Comparison of ENCODE assay signal across 10 mouse cellular contexts in genomic region chr2:31808410-31809357, GRCm38 (mm10). TPM values are rescaled to one million over a fixed set of nuclear protein-coding genes. Genes with fewer than 3 reads are reported as not detected.
DNase-seq lines count a peak whose midpoint lies in the region; ATAC-seq and TF ChIP-seq lines count a peak whose summit lies in the region.
"Had no signal": no experiment of that assay in that cellular context is flagged by ENCODE, and none has a peak within 500 bp of the region (broad histone marks: within the 10 kb centered on the region; RNA-seq: fewer than 3 reads in every experiment).

No protein-coding gene starts in this region.

- no peak overlapping the region for H3K27ac ChIP-seq in liver, embryonic 11.5 days (ENCODE audit: low read depth, low read length)
- H3K27ac ChIP-seq in forebrain, embryonic 16.5 days (ENCODE audit: low read length), result no peak overlapping the region
- peak overlapping the region; percentile 34; the same call in 1 of the 2 replicates for H3K27ac ChIP-seq in kidney, embryonic 16.5 days (ENCODE audit: low read length)
- H3K27ac ChIP-seq in midbrain, postnatal 0 days (ENCODE audit: low read depth, low read length), result no peak overlapping the region

- peaks cover 12% of the 10 kb centered on the region for H3K4me1 ChIP-seq in liver, embryonic 11.5 days (replicated peaks; ENCODE audit: control insufficient read depth, insufficient read depth, low read length)
- H3K4me1 ChIP-seq in forebrain, embryonic 16.5 days (replicated peaks; ENCODE audit: control insufficient read depth, insufficient read depth, low read length), result peaks cover 38% of the 10 kb centered on the region
- peaks cover 44% of the 10 kb centered on the region for H3K4me1 ChIP-seq in kidney, embryonic 16.5 days (ENCODE audit: insufficient read depth, low read length)
- peaks cover 35% of the 10 kb centered on the region for H3K4me1 ChIP-seq in midbrain, postnatal 0 days (ENCODE audit: insufficient read depth, low read length)

- H3K4me3 ChIP-seq in liver, embryonic 11.5 days (ENCODE audit: low read depth, low read length), result no peak overlapping the region
- no peak overlapping the region for H3K4me3 ChIP-seq in forebrain, embryonic 16.5 days (replicated peaks; ENCODE audit: low read length)
- H3K4me3 ChIP-seq in kidney, embryonic 16.5 days (ENCODE audit: low read length), result no peak overlapping the region
- H3K4me3 ChIP-seq in midbrain, postnatal 0 days (ENCODE audit: low read depth, low read length), result no peak overlapping the region

- 48% methylated on average over 28 of the region's 28 CpGs for WGBS in liver, embryonic 11.5 days
- 40% methylated on average over 28 of the region's 28 CpGs for WGBS in forebrain, embryonic 16.5 days
- WGBS in kidney, embryonic 16.5 days, result 31% methylated on average over 28 of the region's 28 CpGs
- 32% methylated on average over 28 of the region's 28 CpGs for WGBS in midbrain, postnatal 0 days

- peak; percentile 52 for TF ChIP-seq CTCF in midbrain, postnatal 0 days (IDR thresholded peaks at IDR 0.05)

- no peak overlapping the region for H3K9ac ChIP-seq in liver, embryonic 11.5 days (ENCODE audit: low read depth, low read length)
- no peak overlapping the region for H3K9ac ChIP-seq in forebrain, embryonic 16.5 days (replicated peaks; ENCODE audit: low read depth, low read length)
- H3K9ac ChIP-seq in kidney, embryonic 16.5 days (replicated peaks; ENCODE audit: low read length), result peak overlapping the region; percentile 43; the same call in 1 of the 2 replicates
- H3K9ac ChIP-seq in midbrain, postnatal 0 days (replicated peaks; ENCODE audit: low read length, poor library complexity, severe bottlenecking), result 0 out of 2 replicates have a peak overlapping the region, but pooled peaks have one; percentile 8

- peaks cover 3% of the 10 kb centered on the region; the same call in 1 of the 2 replicates for H3K27me3 ChIP-seq in liver, embryonic 11.5 days (replicated peaks; ENCODE audit: control insufficient read depth, insufficient read depth, low read length)
- no peaks in the 10 kb centered on the region for H3K27me3 ChIP-seq in forebrain, embryonic 16.5 days (replicated peaks; ENCODE audit: control insufficient read depth, insufficient read depth, low read length)
- H3K27me3 ChIP-seq in kidney, embryonic 16.5 days (ENCODE audit: insufficient read depth, low read length), result no peaks in the 10 kb centered on the region
- H3K27me3 ChIP-seq in midbrain, postnatal 0 days (ENCODE audit: insufficient read depth, low read length), result no peaks in the 10 kb centered on the region

- H3K4me2 ChIP-seq in liver, embryonic 11.5 days, result no peak overlapping the region
- H3K4me2 ChIP-seq in forebrain, embryonic 16.5 days (ENCODE audit: low read length), result no peak overlapping the region
- no peak overlapping the region for H3K4me2 ChIP-seq in kidney, embryonic 16.5 days (replicated peaks; ENCODE audit: low read depth, low read length)
- no peak overlapping the region for H3K4me2 ChIP-seq in midbrain, postnatal 0 days (ENCODE audit: low read depth, low read length, poor library complexity, severe bottlenecking)

- ATAC-seq in liver, embryonic 11.5 days (replicated peaks; ENCODE audit: low FRiP score), result no peak
- ATAC-seq in forebrain, embryonic 16.5 days, result peak; percentile 16; the same call in 1 of the 2 replicates
- ATAC-seq in kidney, embryonic 16.5 days (ENCODE audit: low FRiP score, low TSS enrichment), result peak; percentile 10; the same call in 1 of the 2 replicates
- ATAC-seq in midbrain, postnatal 0 days (ENCODE audit: low FRiP score), result no peak

- peaks cover 7% of the 10 kb centered on the region for H3K36me3 ChIP-seq in liver, embryonic 11.5 days (ENCODE audit: control insufficient read depth, insufficient read depth, low read length)
- no peaks in the 10 kb centered on the region for H3K36me3 ChIP-seq in forebrain, embryonic 16.5 days (ENCODE audit: control insufficient read depth, insufficient read depth)
- H3K36me3 ChIP-seq in kidney, embryonic 16.5 days (ENCODE audit: insufficient read depth, low read length), result peaks cover 2% of the 10 kb centered on the region; the same call in 1 of the 2 replicates
- H3K36me3 ChIP-seq in midbrain, postnatal 0 days (ENCODE audit: insufficient read depth, low read length), result 0 out of 2 replicates have a peak, but pooled peaks cover 7% of the 10 kb centered on the region

- peak; percentile 14 for DNase-seq in liver
- DNase-seq in liver, embryonic 11.5 days (ENCODE audit: low spot score), result no peak
- peak; percentile 47 for DNase-seq in midbrain, postnatal 0 days (ENCODE audit: low spot score)
- DNase-seq in ovary, postnatal 10 days (ENCODE audit: low spot score), result no peak
- DNase-seq in layer of hippocampus, postnatal 36 days, result no peak
- DNase-seq in urinary bladder, postnatal 14 days (ENCODE audit: low spot score), result no peak
- DNase-seq: thymus, postnatal 14 days had no signal

- no peaks in the 10 kb centered on the region for H3K9me3 ChIP-seq in liver, embryonic 11.5 days (ENCODE audit: control insufficient read depth, low read length)
- no peaks in the 10 kb centered on the region for H3K9me3 ChIP-seq in forebrain, embryonic 16.5 days (ENCODE audit: control insufficient read depth, low read length)
- H3K9me3 ChIP-seq in kidney, embryonic 16.5 days (ENCODE audit: low read length), result no peaks in the 10 kb centered on the region
- H3K9me3 ChIP-seq in midbrain, postnatal 0 days (ENCODE audit: low read length), result no peaks in the 10 kb centered on the region

RNA-seq across cellular contexts. Expression of gene Qrfp, which starts 1.7 kb away (rescaled TPM):
- 0.08 TPM in 1 of 2 replicates, not detected in the other for polyA plus RNA-seq in liver, embryonic 11.5 days (2014; fragmentation: Nextera tagmentation; extraction: Ambion mirVana)
- polyA plus RNA-seq in forebrain, embryonic 16.5 days (2015; fragmentation: Nextera tagmentation; extraction: Ambion mirVana), result 0.06 TPM in 1 of 2 replicates, not detected in the other
- 0.09 TPM in 1 of 2 replicates, not detected in the other for polyA plus RNA-seq in kidney, embryonic 16.5 days (2015; fragmentation: Nextera tagmentation; extraction: Ambion mirVana)
- total RNA-seq in midbrain, postnatal 0 days (2014; rRNA removed), result 0.19 TPM in 1 of 2 replicates, not detected in the other
- 0.07 and 0.20 TPM in 2 replicates for polyA plus RNA-seq in midbrain, postnatal 0 days (2015; fragmentation: Nextera tagmentation; extraction: Ambion mirVana)
- not detected for total RNA-seq in layer of hippocampus, postnatal 36 days (2021)
- polyA plus RNA-seq: large intestine, adult 2 months had no signal

RNA-seq across cellular contexts. Expression of gene Fibcd1, which starts 37.1 kb away (rescaled TPM):
- 0.04 and 0.14 TPM in 2 replicates for polyA plus RNA-seq in liver, embryonic 11.5 days (2014; fragmentation: Nextera tagmentation; extraction: Ambion mirVana)
- 2.7 and 4.2 TPM in 2 replicates for polyA plus RNA-seq in forebrain, embryonic 16.5 days (2015; fragmentation: Nextera tagmentation; extraction: Ambion mirVana)
- polyA plus RNA-seq in kidney, embryonic 16.5 days (2015; fragmentation: Nextera tagmentation; extraction: Ambion mirVana), result 1.4 and 1.5 TPM in 2 replicates
- total RNA-seq in midbrain, postnatal 0 days (2014; rRNA removed), result 46.1 and 48.5 TPM in 2 replicates
- polyA plus RNA-seq in midbrain, postnatal 0 days (2015; fragmentation: Nextera tagmentation; extraction: Ambion mirVana), result 19.4 and 21.0 TPM in 2 replicates
- total RNA-seq in layer of hippocampus, postnatal 36 days (2021), result 100 to 1,000 TPM; 105 to 114 TPM

Comparison
In these comparisons a context has a peak if more than half of its experiments do, and no peak if none do; other contexts are left out.
1. DNase-seq: peak in liver (single experiment) and midbrain, postnatal 0 days (single experiment); none in liver, embryonic 11.5 days (single experiment), ovary, postnatal 10 days (single experiment), layer of hippocampus, postnatal 36 days (0 of 2) and urinary bladder, postnatal 14 days (single experiment).
2. ATAC-seq: peak in forebrain, embryonic 16.5 days (single experiment) and kidney, embryonic 16.5 days (single experiment); none in liver, embryonic 11.5 days (single experiment) and midbrain, postnatal 0 days (single experiment).
3. H3K9ac ChIP-seq: peak in kidney, embryonic 16.5 days (single experiment) and midbrain, postnatal 0 days (single experiment); none in liver, embryonic 11.5 days (single experiment) and forebrain, embryonic 16.5 days (single experiment).